Mouse (Mus musculus): ENCODE results near the gene Chrna9.

The Chrna9 gene

GRCm38 (mm10) chr5:66004134-66004925, 69.6 kb downstream of the Chrna9 start, which contains the start of gene 9130230L23Rik:
9130230L23Rik (minus strand) TSS chr5:66004285.
- peak; percentile 96 for DNase-seq (ENCODE audit: extremely low read depth, low read depth, low spot score)

DNA sequence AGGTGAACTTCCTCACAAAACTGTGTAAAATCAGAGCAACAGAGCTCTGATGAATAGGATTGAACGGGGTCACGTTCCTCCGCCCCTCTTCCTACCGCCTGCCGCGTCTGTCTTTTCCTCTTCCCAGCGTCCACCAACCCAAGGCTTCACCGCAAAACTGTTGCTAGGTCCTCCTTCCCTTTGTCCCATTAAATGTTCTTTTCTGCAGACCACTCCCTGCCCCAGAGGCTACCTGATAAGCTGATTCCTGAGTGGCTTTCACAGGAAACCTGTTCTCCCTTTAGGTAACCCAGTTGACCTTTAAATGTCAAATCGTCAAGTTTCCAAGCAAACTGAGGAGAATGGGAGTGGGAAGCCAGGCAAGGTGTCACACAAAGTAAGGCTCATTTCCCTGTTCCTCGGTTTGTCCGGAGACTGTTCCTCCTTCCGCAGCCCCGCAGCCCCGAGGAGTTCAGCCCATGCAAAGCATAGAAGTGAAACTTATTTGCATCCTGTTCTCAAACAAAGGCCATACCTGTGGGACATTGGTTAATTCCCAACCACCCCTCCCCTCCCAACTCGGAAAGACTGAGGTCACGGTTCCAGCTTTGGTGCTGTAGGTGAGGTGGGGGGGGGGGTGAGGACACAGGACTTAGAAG, 70.4 kb downstream of the Chrna9 start:
- no peak for DNase-seq (ENCODE audit: extremely low read depth, low read depth, low spot score)

DNA sequence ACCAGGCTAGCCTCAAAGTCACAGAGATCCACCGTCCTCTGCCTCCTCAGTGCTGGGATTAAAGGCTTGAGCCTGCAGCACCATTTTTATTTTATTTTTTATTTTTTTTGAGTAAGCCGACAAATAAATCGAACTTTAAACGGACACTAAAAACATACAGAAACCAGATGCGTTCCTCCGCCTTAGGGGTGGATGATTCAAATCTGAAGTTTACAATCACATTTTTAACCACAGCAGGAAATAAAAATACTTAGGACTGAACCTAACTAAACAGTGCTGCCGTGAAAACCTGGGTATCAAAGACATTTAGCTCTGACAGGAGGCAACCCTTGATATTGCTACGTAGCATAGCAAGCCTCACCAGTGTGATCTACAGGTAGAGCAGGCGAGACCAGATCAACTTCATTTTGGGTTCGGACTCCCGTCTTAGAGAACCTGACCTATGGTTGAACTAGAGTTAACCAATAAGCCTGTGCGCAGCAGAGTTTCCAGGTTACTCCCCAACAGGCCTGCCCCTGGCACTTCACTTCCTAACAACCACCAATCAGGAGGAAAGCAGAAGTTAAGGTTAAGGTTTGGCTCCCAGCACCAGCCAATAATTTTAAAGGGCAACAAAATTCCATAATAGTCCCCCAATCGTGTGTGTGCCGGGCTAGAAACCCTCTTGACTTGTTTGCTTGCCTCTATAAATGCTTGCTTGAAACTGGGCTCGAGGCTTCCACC, 73.7 kb downstream of the Chrna9 start:
- no peak for DNase-seq (ENCODE audit: extremely low read depth, low read depth, low spot score)

GRCm38 (mm10) chr5:66013999-66014398, 79.3 kb downstream of the Chrna9 start:
- DNase-seq (ENCODE audit: extremely low read depth, low read depth, low spot score) = no peak

- no peak for DNase-seq (ENCODE audit: extremely low read depth, low read depth, low spot score)
These were observed 79.7 kb downstream of the Chrna9 start for GRCm38 (mm10) chr5:66014437-66014836.

DNA sequence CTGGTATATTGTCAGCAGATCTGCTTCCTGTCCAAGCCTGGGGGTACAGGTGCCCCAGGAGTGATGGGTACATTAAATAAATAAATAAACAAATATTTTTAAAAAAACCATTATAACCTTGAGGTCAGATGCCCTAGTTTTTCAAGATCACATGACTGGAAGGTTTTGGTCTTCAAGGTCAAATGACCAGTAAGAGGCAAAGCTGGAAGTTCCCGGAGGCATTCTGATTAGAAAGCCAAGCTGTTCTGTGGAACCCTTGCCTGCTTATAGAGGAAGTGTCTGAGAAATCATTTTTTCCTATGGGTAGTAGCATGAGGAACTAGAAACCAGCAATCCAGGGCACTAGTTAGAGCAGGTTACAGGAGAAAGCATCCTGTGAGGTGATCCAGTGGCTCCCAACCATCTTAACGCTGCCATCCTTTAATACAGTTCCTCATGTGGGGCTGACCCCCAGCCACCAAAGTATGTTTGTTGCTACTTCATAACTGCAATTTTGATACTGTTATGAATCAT, 80.8 kb downstream of the Chrna9 start:
- DNase-seq (ENCODE audit: extremely low read depth, low read depth, low spot score) = no peak

- DNase-seq (ENCODE audit: extremely low read depth, low read depth, low spot score) = no peak
These were observed 92.1 kb downstream of the Chrna9 start for GRCm38 (mm10) chr5:66026796-66027195.
